Mouse (Mus musculus): ENCODE measurements around the gene Glo1. TPM values are rescaled to one million over a fixed set of nuclear protein-coding genes. Genes with fewer than 3 reads are reported as not detected.

The Glo1 gene
- polyA plus RNA-seq (2012; rRNA removed): 79.2 and 84.2 TPM in 2 replicates

DNA sequence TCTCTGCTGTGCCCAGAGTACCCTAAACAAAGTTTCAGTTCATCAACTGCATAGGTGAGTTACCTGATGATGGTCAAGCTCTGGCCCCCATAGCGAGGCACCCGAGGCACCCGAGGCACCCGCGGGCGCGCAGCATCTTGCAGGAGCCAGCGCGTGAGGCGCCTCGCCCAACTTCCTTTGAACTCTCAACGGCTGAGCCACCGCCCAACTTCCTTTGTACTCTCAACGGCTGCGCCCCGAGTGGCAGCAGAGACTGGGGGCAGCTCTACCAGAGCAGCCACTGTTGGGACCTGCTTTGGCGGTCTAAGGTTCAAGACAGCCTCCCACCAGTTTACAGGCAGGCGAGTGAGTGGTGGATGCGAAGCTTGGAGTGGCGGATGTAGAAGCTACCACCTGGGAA is at the start of gene Glo1:
TSS of gene Glo1 (minus strand) at position 153 of the 400 bp plus-strand sequence.

DNA sequence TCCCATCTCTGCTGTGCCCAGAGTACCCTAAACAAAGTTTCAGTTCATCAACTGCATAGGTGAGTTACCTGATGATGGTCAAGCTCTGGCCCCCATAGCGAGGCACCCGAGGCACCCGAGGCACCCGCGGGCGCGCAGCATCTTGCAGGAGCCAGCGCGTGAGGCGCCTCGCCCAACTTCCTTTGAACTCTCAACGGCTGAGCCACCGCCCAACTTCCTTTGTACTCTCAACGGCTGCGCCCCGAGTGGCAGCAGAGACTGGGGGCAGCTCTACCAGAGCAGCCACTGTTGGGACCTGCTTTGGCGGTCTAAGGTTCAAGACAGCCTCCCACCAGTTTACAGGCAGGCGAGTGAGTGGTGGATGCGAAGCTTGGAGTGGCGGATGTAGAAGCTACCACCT is 2.5 kb downstream of the Glo1 start, which contains the start of gene Dnah8:
TSS of gene Dnah8 (plus strand) at position 223 of the 400 bp plus-strand sequence.

GRCm38 (mm10) chr17:30575941-30576773 is 50.5 kb downstream of the Glo1 start, which contains the start of gene Btbd9:
TSS of gene Btbd9 (minus strand) at chr17:30576488.

Other genes with a start within 250 kb of the Glo1 start
- 40.8 and 41.8 TPM in 2 replicates for gene Btbd9, start 50.4 kb downstream of the Glo1 start, polyA plus RNA-seq (2012; rRNA removed)
- gene Dnah8, start 2.5 kb downstream of the Glo1 start, polyA plus RNA-seq (2012; rRNA removed): 1.7 TPM in 2 replicates

Measured in central nervous system, embryonic 14 days (tissue).